Mouse (Mus musculus) midbrain, postnatal 0 days (tissue): Measurements from ENCODE around the gene Slc6a11. TPM values are rescaled to one million over a fixed set of nuclear protein-coding genes. Genes with fewer than 3 reads are reported as not detected.
A peak's percentile ranks its signal among the peaks of the same experiment; 100 is the strongest.

Experiments used
- ATAC-seq: fragments of 200-750 bp; cut with Nextera tagmentation; 2 replicates; pipeline ENCODE4 v1.8.0; 2017; ENCODE audit warnings: moderate number of reproducible peaks, mild to moderate bottlenecking, moderate TSS enrichment, moderate library complexity; ENCODE audit not compliant: low FRiP score
- DNase-seq: peaks from one replicate; pipeline ENCODE4 v3.0.0-alpha.2; 2015; ENCODE audit warnings: low spot score
- H3K27ac ChIP-seq: fragments of 300-500 bp; sonication (generic); 2 replicates; pipeline ENCODE4 v1.5.1; 2014; ENCODE audit warnings: low read depth, mild to moderate bottlenecking, low read length, mixed read lengths
- H3K27me3 ChIP-seq: fragments of 300-500 bp; sonication (generic); 2 replicates; pipeline ENCODE4 v1.6.1; 2014; ENCODE audit warnings: low read length, control low read depth, mixed read lengths; ENCODE audit not compliant: insufficient read depth
- H3K36me3 ChIP-seq: fragments of 300-500 bp; sonication (generic); 2 replicates; pipeline ENCODE4 v1.6.1; 2014; ENCODE audit warnings: low read length, control low read depth, mixed read lengths; ENCODE audit not compliant: insufficient read depth
- H3K4me1 ChIP-seq: fragments of 300-500 bp; sonication (generic); 2 replicates; pipeline ENCODE4 v1.6.1; 2014; ENCODE audit warnings: mild to moderate bottlenecking, control low read depth, antibody characterized with exemption, low read length, mixed read lengths; ENCODE audit not compliant: insufficient read depth
- H3K4me2 ChIP-seq: fragments of 300-500 bp; sonication (generic); 2 replicates; pipeline ENCODE4 v1.6.1; 2014; ENCODE audit warnings: low read depth, mild to moderate bottlenecking, low read length, mixed read lengths; ENCODE audit not compliant: poor library complexity, severe bottlenecking
- H3K4me3 ChIP-seq: fragments of 300-500 bp; sonication (generic); 2 replicates; pipeline ENCODE4 v1.5.1; 2014; ENCODE audit warnings: low read depth, mild to moderate bottlenecking, low read length, moderate library complexity
- H3K9ac ChIP-seq: fragments of 300-500 bp; sonication (generic); replicated peaks from 2 replicates; pipeline ENCODE4 v1.6.1; 2014; ENCODE audit warnings: mild to moderate bottlenecking, low read length, moderate library complexity, mixed read lengths; ENCODE audit not compliant: poor library complexity, severe bottlenecking
- H3K9me3 ChIP-seq: fragments of 300-500 bp; sonication (generic); 2 replicates; pipeline ENCODE4 v1.6.1; 2016; ENCODE audit warnings: low read length, control low read depth
- CTCF ChIP-seq: IDR thresholded peaks from 2 replicates; pipeline ENCODE4 v1.5.1; 2016; ENCODE audit warnings: antibody characterized with exemption, mild to moderate bottlenecking
- WGBS: fragments of 180-500 bp; shearing (Covaris S2); extraction: QIAGEN DNeasy Blood & Tissue Kit; methylation state at CpG from one replicate; pipeline ENCODE4 v1.1.7; 2014; 5-methylcytosine and 5-hydroxymethylcytosine counted together
- polyA plus RNA-seq: library from polyadenylated mRNA; unstranded; fragments of >200 nt; fragmentation: Nextera tagmentation; extraction: Ambion mirVana; gene quantifications from 2 replicates; pipeline ENCODE4 v1.2.1, GENCODE M21; 2015
- total RNA-seq: library from RNA; depleted of rRNA; stranded (reverse); fragments of >200 nt; gene quantifications from 2 replicates; pipeline ENCODE4 v1.2.3, GENCODE M21; 2014

Gene Slc6a11
- total and polyA plus RNA-seq, 2 experiments from 2014 or later, result 109 to 233 TPM

- peaks cover 4% of the 10 kb centered on the region; the same call in 1 of the 2 replicates for H3K4me1 ChIP-seq
- no peak overlapping the region for H3K9ac ChIP-seq
- no peak overlapping the region for H3K4me3 ChIP-seq
- 22% methylated on average over 6 of the region's 6 CpGs for WGBS
- H3K27me3 ChIP-seq, result no peaks in the 10 kb centered on the region
- ATAC-seq (peak; percentile 58; the same call in 1 of the 2 replicates), DNase-seq (peak; percentile 18)
- H3K36me3 ChIP-seq, result no peaks in the 10 kb centered on the region
- no peaks in the 10 kb centered on the region for H3K9me3 ChIP-seq
- peak overlapping the region; percentile 51; the same call in 1 of the 2 replicates for H3K27ac ChIP-seq
- H3K4me2 ChIP-seq, result no peak overlapping the region
- no peak for TF ChIP-seq CTCF
Observed at GRCm38 (mm10) chr6:114238892-114239644, 108.0 kb downstream of the Slc6a11 start.

GRCm38 (mm10) chr6:114245665-114246064 lies 114.6 kb downstream of the Slc6a11 start:
- peak; percentile 34 for DNase-seq
- Histone ChIP-seq H3K27me3 (no peaks in the 10 kb centered on the region), H3K4me1 (no peaks in the 10 kb centered on the region), H3K36me3 (no peaks in the 10 kb centered on the region), H3K4me2 (no peak overlapping the region), H3K4me3 (no peak overlapping the region), H3K9me3 (no peaks in the 10 kb centered on the region), H3K9ac (no peak overlapping the region), H3K27ac (no peak overlapping the region)
- ATAC-seq, result no peak
- WGBS, result 56% methylated on average over 11 of the region's 11 CpGs
- TF ChIP-seq CTCF, result no peak

DNA sequence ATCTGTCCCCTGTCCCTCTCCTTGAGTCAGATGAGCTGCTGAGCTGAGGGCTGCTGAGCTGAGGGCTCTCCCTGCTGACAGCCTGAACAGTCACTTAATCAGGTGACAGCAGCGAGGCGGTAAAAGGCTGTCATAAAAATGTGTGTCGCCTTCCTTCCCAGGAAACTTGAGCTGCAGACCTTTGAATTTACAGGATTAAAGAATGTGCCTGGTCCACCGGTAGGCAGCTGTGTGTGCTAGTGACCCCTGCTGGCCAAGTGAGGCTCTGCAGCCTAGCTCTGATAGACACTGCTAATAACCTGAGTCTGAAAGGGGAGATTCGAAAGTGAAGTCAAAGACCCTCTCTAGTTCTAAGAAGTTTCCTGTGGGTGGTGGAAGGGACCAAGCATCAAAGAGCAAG lies 119.3 kb downstream of the Slc6a11 start:
- no peaks in the 10 kb centered on the region for H3K4me1 ChIP-seq
- H3K4me2 ChIP-seq, result no peak overlapping the region
- H3K9me3 ChIP-seq, result no peaks in the 10 kb centered on the region
- 6% methylated on average over 5 of the region's 5 CpGs for WGBS
- peak; percentile 99 for TF ChIP-seq CTCF
- no peaks in the 10 kb centered on the region for H3K36me3 ChIP-seq
- no peak overlapping the region for H3K4me3 ChIP-seq
- DNase-seq (peak; percentile 82), ATAC-seq (peak; percentile 69)
- no peaks in the 10 kb centered on the region for H3K27me3 ChIP-seq
- peak overlapping the region; percentile 70 for H3K27ac ChIP-seq
- H3K9ac ChIP-seq, result no peak overlapping the region

- Histone ChIP-seq H3K4me1 (peaks cover 21% of the 10 kb centered on the region), H3K27ac (no peak overlapping the region), H3K4me3 (no peak overlapping the region), H3K36me3 (no peaks in the 10 kb centered on the region), H3K4me2 (no peak overlapping the region), H3K27me3 (no peaks in the 10 kb centered on the region), H3K9me3 (no peaks in the 10 kb centered on the region), H3K9ac (no peak overlapping the region)
- ATAC-seq, result no peak
- 80% methylated on average over 14 of the region's 14 CpGs for WGBS
- TF ChIP-seq CTCF, result no peak
- DNase-seq, result no peak
Observed at GRCm38 (mm10) chr6:114254927-114255326, 123.9 kb downstream of the Slc6a11 start.

DNA sequence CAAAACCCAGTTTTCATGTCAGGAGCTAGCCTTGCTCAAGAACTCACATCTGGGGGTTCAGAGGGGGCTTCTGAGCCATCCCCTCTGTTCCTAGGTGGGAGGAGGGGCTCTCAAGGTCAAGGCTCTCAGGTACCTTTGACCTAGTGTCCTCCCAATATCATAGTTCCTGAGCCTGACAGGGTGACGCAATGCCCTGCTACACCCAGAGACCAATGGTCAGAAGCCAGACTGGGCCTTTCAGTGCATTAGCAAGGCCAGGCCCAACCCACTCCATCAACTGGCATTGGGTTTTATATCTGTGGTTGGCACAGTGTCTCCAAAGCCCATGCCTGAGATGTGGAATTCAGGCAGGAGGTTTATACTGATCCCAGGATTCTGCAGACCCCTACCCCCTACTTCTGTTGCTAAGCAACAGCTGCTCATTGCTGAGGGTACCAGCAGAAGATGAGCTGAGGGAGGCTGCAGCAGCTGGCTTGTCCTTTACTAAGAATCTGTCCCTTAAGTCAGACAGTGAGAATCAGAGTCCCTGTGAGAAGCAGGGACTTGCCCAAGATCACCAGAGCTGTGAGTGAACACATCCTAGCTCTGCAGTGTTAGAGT lies 126.8 kb downstream of the Slc6a11 start:
- no peaks in the 10 kb centered on the region for H3K9me3 ChIP-seq
- no peaks in the 10 kb centered on the region for H3K27me3 ChIP-seq
- 69% methylated on average over 1 of the region's 1 CpGs for WGBS
- ATAC-seq (peak; percentile 44; the same call in 1 of the 2 replicates), DNase-seq (peak; percentile 54)
- no peak for TF ChIP-seq CTCF
- no peak overlapping the region for H3K4me2 ChIP-seq
- H3K4me1 ChIP-seq, result peaks cover 26% of the 10 kb centered on the region
- H3K36me3 ChIP-seq, result no peaks in the 10 kb centered on the region
- peak overlapping the region; percentile 52 for H3K27ac ChIP-seq
- no peak overlapping the region for H3K4me3 ChIP-seq
- no peak overlapping the region for H3K9ac ChIP-seq

DNA sequence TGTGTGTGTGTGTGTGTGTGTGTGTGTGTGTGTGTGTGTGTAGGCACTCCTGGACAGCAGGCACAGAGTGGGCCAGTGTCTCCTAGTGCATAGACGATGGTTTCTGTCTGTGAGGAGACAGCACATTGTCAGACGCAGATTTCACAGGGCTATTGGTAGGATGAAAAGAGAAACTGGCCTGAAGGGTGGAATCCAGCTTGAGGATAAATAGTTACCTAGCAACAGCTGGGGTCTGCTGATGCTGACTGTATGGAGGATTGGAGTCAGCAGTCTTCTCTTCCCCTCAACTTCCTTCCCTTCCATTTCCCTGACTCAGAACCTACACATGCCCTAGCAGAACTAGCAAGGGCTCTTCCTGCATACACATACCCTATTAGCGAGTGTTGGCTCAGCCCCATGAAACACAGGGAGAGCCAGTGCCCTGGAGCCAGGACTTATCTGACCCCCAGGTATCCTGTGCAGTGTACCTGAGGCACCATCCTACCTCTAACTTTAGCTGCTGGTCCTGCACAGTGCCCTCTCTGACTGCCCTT lies 127.7 kb downstream of the Slc6a11 start:
- H3K4me1 ChIP-seq, result peaks cover 26% of the 10 kb centered on the region
- H3K36me3 ChIP-seq, result no peaks in the 10 kb centered on the region
- no peak for TF ChIP-seq CTCF
- 30% methylated on average over 3 of the region's 3 CpGs for WGBS
- ATAC-seq, result no peak; the same call in 1 of the 2 replicates
- H3K4me2 ChIP-seq, result no peak overlapping the region
- peak; percentile 48 for DNase-seq
- H3K9me3 ChIP-seq, result no peaks in the 10 kb centered on the region
- H3K27me3 ChIP-seq, result no peaks in the 10 kb centered on the region
- H3K27ac ChIP-seq, result peak overlapping the region; percentile 52
- H3K9ac ChIP-seq, result 0 out of 2 replicates have a peak overlapping the region, but pooled peaks have one; percentile 1
- no peak overlapping the region for H3K4me3 ChIP-seq
